Mouse (Mus musculus) testis, adult 2 months (tissue): ENCODE results near the gene Rem2. TPM values are rescaled to one million over a fixed set of nuclear protein-coding genes. Genes with fewer than 3 reads are reported as not detected.

Experiments
- H3K27ac ChIP-seq: fragments of 200-500 bp; 2 replicates; pipeline ENCODE4 v1.5.1; 2012; ENCODE audit warnings: low read depth, low read length; ENCODE audit not compliant: control insufficient read depth, insufficient read depth
- H3K27me3 ChIP-seq: fragments of 200-500 bp; 2 replicates; pipeline ENCODE4 v1.6.1; 2012; ENCODE audit warnings: mild to moderate bottlenecking, low read length, moderate library complexity; ENCODE audit not compliant: control insufficient read depth, insufficient read depth
- H3K36me3 ChIP-seq: fragments of 200-500 bp; 2 replicates; pipeline ENCODE4 v1.6.1; 2012; ENCODE audit warnings: mild to moderate bottlenecking, low read length; ENCODE audit not compliant: control insufficient read depth, insufficient read depth
- H3K4me1 ChIP-seq: fragments of 200-500 bp; 2 replicates; pipeline ENCODE4 v1.6.1; 2012; ENCODE audit warnings: low read length; ENCODE audit not compliant: control insufficient read depth, insufficient read depth
- H3K4me3 ChIP-seq: fragments of 200-500 bp; 2 replicates; pipeline ENCODE4 v1.5.1; 2012; ENCODE audit warnings: low read depth, mild to moderate bottlenecking, low read length, moderate library complexity, mixed read lengths; ENCODE audit not compliant: control insufficient read depth
- CTCF ChIP-seq: fragments of 200-500 bp; IDR thresholded peaks from 2 replicates; pipeline ENCODE4 v1.5.1; 2012; ENCODE audit warnings: low read depth, mild to moderate bottlenecking, inconsistent platforms, low read length, moderate library complexity; ENCODE audit not compliant: control insufficient read depth, insufficient read depth, insufficient replicate concordance
- POLR2A ChIP-seq: fragments of 200-500 bp; IDR thresholded peaks from 2 replicates; pipeline ENCODE4 v1.6.1; 2012; ENCODE audit warnings: low read depth, mild to moderate bottlenecking, inconsistent platforms, low read length, moderate library complexity; ENCODE audit not compliant: control insufficient read depth
- polyA plus RNA-seq: library from polyadenylated mRNA; depleted of rRNA; stranded (reverse); fragments of >200 nt; gene quantifications from 2 replicates; pipeline ENCODE4 v1.2.3, GENCODE M21; 2012

The Rem2 gene
- polyA plus RNA-seq, 1 experiment = 0.25 TPM

- no peak overlapping the region for H3K4me3 ChIP-seq
- H3K27ac ChIP-seq = no peak overlapping the region
- no peaks in the 10 kb centered on the region for H3K27me3 ChIP-seq
- H3K36me3 ChIP-seq = no peaks in the 10 kb centered on the region
- TF ChIP-seq CTCF (no peak), POLR2A (no peak)
- peaks cover 12% of the 10 kb centered on the region for H3K4me1 ChIP-seq
These were observed 3.2 kb upstream of the Rem2 start for GRCm38 (mm10) chr14:54472671-54473070.

- TF ChIP-seq POLR2A (no peak), CTCF (no peak)
- Histone ChIP-seq H3K27ac (no peak overlapping the region), H3K4me3 (no peak overlapping the region), H3K27me3 (no peaks in the 10 kb centered on the region), H3K36me3 (no peaks in the 10 kb centered on the region), H3K4me1 (peaks cover 20% of the 10 kb centered on the region)
These were observed 1.2 kb upstream of the Rem2 start for GRCm38 (mm10) chr14:54474744-54475143.

- Histone ChIP-seq H3K27me3 (no peaks in the 10 kb centered on the region), H3K27ac (no peak overlapping the region), H3K36me3 (no peaks in the 10 kb centered on the region), H3K4me3 (no peak overlapping the region), H3K4me1 (peaks cover 22% of the 10 kb centered on the region)
- TF ChIP-seq POLR2A = no peak
- TF ChIP-seq CTCF = no peak
These were observed 1.4 kb downstream of the Rem2 start for GRCm38 (mm10) chr14:54477172-54477909.

- no peak for TF ChIP-seq CTCF
- peak; percentile 32; the same call in 1 of the 2 replicates for TF ChIP-seq POLR2A
- Histone ChIP-seq H3K36me3 (no peaks in the 10 kb centered on the region), H3K27ac (no peak overlapping the region), H3K4me1 (peaks cover 22% of the 10 kb centered on the region), H3K4me3 (peak overlapping the region; percentile 82), H3K27me3 (no peaks in the 10 kb centered on the region)
These were observed 3.6 kb downstream of the Rem2 start for GRCm38 (mm10) chr14:54479451-54479920.

- H3K27me3 ChIP-seq = no peaks in the 10 kb centered on the region
- no peak overlapping the region for H3K27ac ChIP-seq
- H3K4me3 ChIP-seq = no peak overlapping the region; the same call in 1 of the 2 replicates
- no peaks in the 10 kb centered on the region for H3K36me3 ChIP-seq
- no peak for TF ChIP-seq CTCF
- TF ChIP-seq POLR2A = no peak
- peaks cover 20% of the 10 kb centered on the region for H3K4me1 ChIP-seq
These were observed 4.8 kb downstream of the Rem2 start for GRCm38 (mm10) chr14:54480673-54481072.

- Histone ChIP-seq H3K36me3 (no peaks in the 10 kb centered on the region), H3K27ac (no peak overlapping the region), H3K4me1 (peaks cover 15% of the 10 kb centered on the region), H3K4me3 (no peak overlapping the region), H3K27me3 (no peaks in the 10 kb centered on the region)
- TF ChIP-seq CTCF (no peak), POLR2A (no peak)
These were observed 5.5 kb downstream of the Rem2 start for GRCm38 (mm10) chr14:54481402-54481801.

GRCm38 (mm10) chr14:54482498-54482897 is 6.6 kb downstream of the Rem2 start:
- TF ChIP-seq CTCF (peak; percentile 77; the same call in 1 of the 2 replicates), POLR2A (no peak)
- H3K4me1 ChIP-seq = peaks cover 11% of the 10 kb centered on the region
- no peaks in the 10 kb centered on the region for H3K36me3 ChIP-seq
- no peak overlapping the region for H3K4me3 ChIP-seq
- no peak overlapping the region for H3K27ac ChIP-seq
- no peaks in the 10 kb centered on the region for H3K27me3 ChIP-seq

- no peaks in the 10 kb centered on the region for H3K27me3 ChIP-seq
- no peak overlapping the region for H3K27ac ChIP-seq
- H3K4me3 ChIP-seq = no peak overlapping the region
- H3K36me3 ChIP-seq = no peaks in the 10 kb centered on the region
- H3K4me1 ChIP-seq = no peaks in the 10 kb centered on the region
- TF ChIP-seq POLR2A (no peak), CTCF (no peak)
These were observed 10.0 kb downstream of the Rem2 start for GRCm38 (mm10) chr14:54485899-54486298.
